Mouse (Mus musculus): ENCODE measurements around the gene Lias. TPM values are rescaled to one million over a fixed set of nuclear protein-coding genes. Genes with fewer than 3 reads are reported as not detected.

The Lias gene
- 20.2 and 26.9 TPM in 2 replicates for polyA plus RNA-seq (2012; rRNA removed; ENCODE audit: low replicate concordance)

GRCm38 (mm10) chr5:65390648-65391644 lies at the start of gene Lias, which contains the start of gene Rpl9:
Gene Lias, plus strand, starts transcription at chr5:65391497.
Gene Rpl9, minus strand, starts transcription at chr5:65391444.

GRCm38 (mm10) chr5:65348168-65348567 lies 43.1 kb upstream of the Lias start, which contains the start of gene Klb:
Gene Klb, plus strand, starts transcription at chr5:65348314.

GRCm38 (mm10) chr5:65435806-65436561 lies 44.7 kb downstream of the Lias start, which contains the start of gene Ugdh:
Gene Ugdh, minus strand, starts transcription at chr5:65435949.

Other genes starting within 250 kb of the Lias start
- 3.8 and 6.3 TPM in 2 replicates for gene Wdr19, start 191.8 kb upstream of the Lias start, polyA plus RNA-seq (2012; rRNA removed; ENCODE audit: low replicate concordance)
- 17.9 and 25.0 TPM in 2 replicates for gene Rfc1, start 55.8 kb upstream of the Lias start, polyA plus RNA-seq (2012; rRNA removed; ENCODE audit: low replicate concordance)
- gene Klb, start 43.2 kb upstream of the Lias start, polyA plus RNA-seq (2012; rRNA removed; ENCODE audit: low replicate concordance): 21.7 and 46.4 TPM in 2 replicates
- gene Rpl9, start 53 bp upstream of the Lias start, polyA plus RNA-seq (2012; rRNA removed; ENCODE audit: low replicate concordance): 310 and 522 TPM in 2 replicates
- 25.7 and 30.3 TPM in 2 replicates for gene Ugdh, start 44.5 kb downstream of the Lias start, polyA plus RNA-seq (2012; rRNA removed; ENCODE audit: low replicate concordance)
- not detected in 2 replicates for gene Gm43552, start 101.3 kb downstream of the Lias start, polyA plus RNA-seq (2012; rRNA removed; ENCODE audit: low replicate concordance)
- gene Smim14, start 145.7 kb downstream of the Lias start, polyA plus RNA-seq (2012; rRNA removed; ENCODE audit: low replicate concordance): 116 and 146 TPM in 2 replicates
- gene Ube2k, start 145.7 kb downstream of the Lias start, polyA plus RNA-seq (2012; rRNA removed; ENCODE audit: low replicate concordance): 20.4 and 32.3 TPM in 2 replicates

Measured in subcutaneous adipose tissue, adult 2 months (tissue).